Mouse (Mus musculus): ENCODE data around the gene Fign.

DNA sequence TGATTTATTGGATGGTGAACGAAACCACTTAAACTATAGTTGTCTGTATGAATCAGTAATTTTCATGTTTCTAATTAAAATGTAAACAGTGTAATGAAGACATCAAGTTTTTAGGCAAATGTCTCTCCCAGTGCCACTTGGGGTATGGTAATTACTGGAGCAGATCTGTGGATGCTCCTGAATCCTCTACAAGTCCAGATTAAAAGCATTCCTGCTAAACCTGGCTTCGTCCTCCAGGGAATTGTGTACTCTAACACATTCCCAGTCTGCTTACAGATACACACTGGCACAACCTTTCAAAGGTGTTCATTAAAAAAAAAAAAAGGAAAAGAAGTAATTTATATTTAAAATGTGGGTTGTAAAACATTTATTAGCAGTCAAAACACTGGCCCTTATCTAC lies 20.0 kb downstream of the Fign start:
- TF ChIP-seq EP300 (IDR thresholded peaks at IDR 0.05) (no peak), CTCF (IDR thresholded peaks at IDR 0.05) (no peak)

All from lung, postnatal 0 days (tissue).